Mouse (Mus musculus): ENCODE data around the gene Hist1h4f.

DNA sequence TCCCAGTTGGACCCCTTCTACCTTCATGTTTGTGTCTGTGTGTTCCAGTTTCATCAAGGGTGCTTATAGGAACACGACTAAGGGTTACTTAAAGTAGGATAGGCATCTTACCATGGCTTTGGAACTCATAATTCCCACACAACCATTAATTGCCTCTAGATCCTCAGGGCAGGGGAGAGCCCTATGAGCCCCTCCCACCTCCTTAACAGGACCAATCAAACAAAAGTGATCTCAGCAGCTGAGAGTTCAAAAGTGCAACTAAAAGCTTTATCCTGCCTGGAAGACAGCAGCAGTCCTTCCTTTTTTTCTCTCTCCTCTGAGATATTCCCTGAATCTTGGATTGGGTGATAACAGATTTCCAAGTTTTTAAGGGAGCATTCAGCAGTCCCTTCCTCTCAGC lies 41.3 kb downstream of the Hist1h4f start:
- TF ChIP-seq CTCF (IDR thresholded peaks at IDR 0.05; ENCODE audit: low read depth, low read length) = no peak
- no peak for TF ChIP-seq GATA1 (IDR thresholded peaks at IDR 0.05; ENCODE audit: borderline replicate concordance, low read length)
- TF ChIP-seq GATA2 (IDR thresholded peaks at IDR 0.05; ENCODE audit: borderline replicate concordance, low read depth, low read length) = no peak
